Mouse (Mus musculus): ENCODE measurements at regions not wholly inside any gene's neighbourhood (a gene's known extent, or its start where the extent isn't known, plus 50 kb on each side); places are given as distances from the start of the nearest gene placed in this dataset.

DNA sequence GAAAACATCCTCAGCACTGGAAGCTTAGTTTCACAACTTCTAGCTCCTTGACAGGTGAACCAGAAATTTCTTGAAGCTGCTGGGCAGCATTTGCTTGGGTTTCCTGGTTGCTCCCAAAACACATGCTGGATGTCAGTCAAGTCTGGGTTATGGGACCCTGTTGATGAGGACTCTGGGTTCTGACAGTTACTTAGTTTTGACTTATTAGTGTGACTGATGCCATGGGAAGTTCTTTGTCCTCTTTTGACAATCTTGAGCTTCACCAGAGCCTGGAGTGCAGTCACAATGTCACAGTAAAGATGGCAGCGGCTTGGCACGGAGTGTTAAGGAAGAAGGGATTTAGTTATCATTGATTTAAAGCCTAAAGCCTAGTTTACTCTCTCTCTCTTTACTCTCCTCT is 340.9 kb downstream of the Pdha2 start:
- Histone ChIP-seq H3K79me2 (replicated peaks; ENCODE audit: control insufficient read depth, extremely low read depth, insufficient read depth, poor library complexity, severe bottlenecking) (no peaks in the 10 kb centered on the region), H3K27me3 (replicated peaks) (no peaks in the 10 kb centered on the region), H3K9me3 (replicated peaks; ENCODE audit: low read length) (no peaks in the 10 kb centered on the region), H3K4me3 (replicated peaks in 1 of 3; ENCODE audit: low read depth in 2 of 3, low read length in 2 of 3, poor library complexity in 1 of 3) (no peak overlapping the region), H3K36me3 (replicated peaks in 1 of 2; ENCODE audit: control insufficient read depth in 1 of 2, insufficient read depth in 1 of 2, low read length in 1 of 2) (no peaks in the 10 kb centered on the region), H3K27ac (ENCODE audit: insufficient read depth, low read depth) (no peak overlapping the region), H3K4me2 (ENCODE audit: insufficient read depth, low read depth, poor library complexity, severe bottlenecking) (no peak overlapping the region), H3K9ac (ENCODE audit: insufficient read depth, low read depth) (no peak overlapping the region), H3K4me1 (ENCODE audit: control insufficient read depth in 1 of 2, insufficient read depth in 2 of 2) (no peaks in the 10 kb centered on the region)
- TF ChIP-seq SMC3 (IDR thresholded peaks at IDR 0.05; ENCODE audit: low read depth, low read length) (no peak), HCFC1 (IDR thresholded peaks at IDR 0.05; ENCODE audit: low read depth, low read length) (no peak), CTCF (conservative IDR thresholded peaks at IDR 0.05 in 1 of 2, IDR thresholded peaks at IDR 0.05 in 1 of 2; ENCODE audit: low read depth in 2 of 2, low read length in 2 of 2) (no peak), CHD2 (IDR thresholded peaks at IDR 0.05; ENCODE audit: low read length) (no peak), RCOR1 (conservative IDR thresholded peaks at IDR 0.05; ENCODE audit: low read depth, low read length) (no peak), BHLHE40 (IDR thresholded peaks at IDR 0.05; ENCODE audit: low read depth, low read length) (no peak), TCF12 (IDR thresholded peaks at IDR 0.05; ENCODE audit: low read depth, low read length) (no peak), USF2 (conservative IDR thresholded peaks at IDR 0.05; ENCODE audit: low read depth, low read length) (no peak), PAX5 (IDR thresholded peaks at IDR 0.05; ENCODE audit: low read length) (no peak), SIN3A (IDR thresholded peaks at IDR 0.05; ENCODE audit: low read length) (no peak), EP300 (IDR thresholded peaks at IDR 0.05; ENCODE audit: low read length) (no peak), UBTF (IDR thresholded peaks at IDR 0.05; ENCODE audit: low read depth, low read length) (no peak), MAZ (IDR thresholded peaks at IDR 0.05; ENCODE audit: low read depth, low read length) (no peak), MAX (IDR thresholded peaks at IDR 0.05; ENCODE audit: low read length) (no peak), E2F4 (IDR thresholded peaks at IDR 0.05; ENCODE audit: insufficient replicate concordance, low read depth, low read length) (no peak), MEF2A (IDR thresholded peaks at IDR 0.05; ENCODE audit: borderline replicate concordance, low read depth, low read length) (no peak)
- no peak for DNase-seq (ENCODE audit: extremely low read depth)
- dilution Hi-C loops (cut with MboI; ENCODE audit: extremely low pct_ligation_motif_present, extremely low pct_unique_long_range_greater_than_20kb, low sequenced_read_pairs) = no loop called here
- in situ Hi-C loops (cut with MboI; ENCODE audit: low pct_ligation_motif_present, low pct_unique_long_range_greater_than_20kb, low sequenced_read_pairs) = no loop called here

DNA sequence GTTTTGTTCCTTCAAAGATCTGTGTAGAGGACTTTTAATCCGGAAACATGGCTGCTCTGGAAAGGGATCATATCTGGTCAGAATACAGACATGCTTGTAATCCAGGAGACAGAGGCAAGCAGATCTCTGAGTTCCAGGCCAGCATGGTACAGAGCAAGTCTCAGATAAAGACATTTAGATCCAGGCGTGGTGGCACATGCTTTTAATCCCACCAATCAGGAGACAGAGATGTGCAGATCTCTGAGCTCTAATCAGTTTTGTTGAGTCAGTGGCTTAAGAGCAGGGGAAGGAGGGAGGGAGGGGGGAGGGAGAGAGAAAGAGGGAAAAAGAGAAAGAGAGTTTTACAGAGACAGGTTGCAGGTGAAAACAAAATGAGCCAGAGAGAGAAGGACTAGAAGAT is 372.0 kb downstream of the Pdha2 start:
- H3K27ac ChIP-seq (ENCODE audit: insufficient read depth, low read depth) = no peak overlapping the region
- dilution Hi-C loops (cut with MboI; ENCODE audit: extremely low pct_ligation_motif_present, extremely low pct_unique_long_range_greater_than_20kb, low sequenced_read_pairs) (no loop called here), in situ Hi-C loops (cut with MboI; ENCODE audit: low pct_ligation_motif_present, low pct_unique_long_range_greater_than_20kb, low sequenced_read_pairs) (no loop called here)
- no peak overlapping the region for H3K9ac ChIP-seq (ENCODE audit: insufficient read depth, low read depth)
- H3K4me1 ChIP-seq (ENCODE audit: control insufficient read depth in 1 of 2, insufficient read depth in 2 of 2) = peaks cover 2 to 20% of the 10 kb centered on the region in 2 experiments; a peak in 3 of 4 replicates
- no peaks in the 10 kb centered on the region for H3K9me3 ChIP-seq (replicated peaks; ENCODE audit: low read length)
- no peaks in the 10 kb centered on the region for H3K27me3 ChIP-seq (replicated peaks)
- no peak overlapping the region for H3K4me2 ChIP-seq (ENCODE audit: insufficient read depth, low read depth, poor library complexity, severe bottlenecking)
- H3K4me3 ChIP-seq (replicated peaks in 1 of 3; ENCODE audit: low read depth in 2 of 3, low read length in 2 of 3, poor library complexity in 1 of 3) = no peak overlapping the region
- H3K79me2 ChIP-seq (replicated peaks; ENCODE audit: control insufficient read depth, extremely low read depth, insufficient read depth, poor library complexity, severe bottlenecking) = no peaks in the 10 kb centered on the region; the same call in 1 of the 2 replicates
- no peaks in the 10 kb centered on the region for H3K36me3 ChIP-seq (replicated peaks in 1 of 2; ENCODE audit: control insufficient read depth in 1 of 2, insufficient read depth in 1 of 2, low read length in 1 of 2)
- TF ChIP-seq CTCF (conservative IDR thresholded peaks at IDR 0.05 in 1 of 2, IDR thresholded peaks at IDR 0.05 in 1 of 2; ENCODE audit: low read depth in 2 of 2, low read length in 2 of 2) (no peak), E2F4 (IDR thresholded peaks at IDR 0.05; ENCODE audit: insufficient replicate concordance, low read depth, low read length) (no peak), MAFK (IDR thresholded peaks at IDR 0.05; ENCODE audit: insufficient replicate concordance, low read length) (no peak), JUN (IDR thresholded peaks at IDR 0.05; ENCODE audit: insufficient read depth, low read depth, low read length) (no peak), MAX (IDR thresholded peaks at IDR 0.05; ENCODE audit: low read length) (no peak)
- no peak for DNase-seq (ENCODE audit: extremely low read depth)

Data from CH12.LX (cell line).